Mouse (Mus musculus): ENCODE data around the gene Ikzf1. TPM values are rescaled to one million over a fixed set of nuclear protein-coding genes. Genes with fewer than 3 reads are reported as not detected.

The Ikzf1 gene
- polyA plus RNA-seq, 2 experiments from 2014 or later = 133 to 140 TPM

GRCm38 (mm10) chr11:11809404-11810175, 124.8 kb downstream of the Ikzf1 start:
- ATAC-seq = no peak

GRCm38 (mm10) chr11:11811906-11812480, 127.2 kb downstream of the Ikzf1 start:
- ATAC-seq = no peak

GRCm38 (mm10) chr11:11815737-11816136, 130.9 kb downstream of the Ikzf1 start:
- no peak for ATAC-seq

- no peak for ATAC-seq
These were observed 134.0 kb downstream of the Ikzf1 start for GRCm38 (mm10) chr11:11818797-11819196.

- no peak for ATAC-seq
These were observed 134.4 kb downstream of the Ikzf1 start for GRCm38 (mm10) chr11:11819206-11819605.

- ATAC-seq = peak; percentile 84
These were observed 135.4 kb downstream of the Ikzf1 start for GRCm38 (mm10) chr11:11820251-11820650.

- peak; percentile 37 for ATAC-seq
These were observed 135.9 kb downstream of the Ikzf1 start for GRCm38 (mm10) chr11:11820737-11821136.

- ATAC-seq = no peak
These were observed 136.7 kb downstream of the Ikzf1 start for GRCm38 (mm10) chr11:11821387-11821975.

Other genes starting within 250 kb of the Ikzf1 start
- gene Spata48, start 222.9 kb upstream of the Ikzf1 start, polyA plus RNA-seq (2017; shearing (Covaris generic)) = 1 to 10 TPM in 1 of 2 experiments, under 1 TPM in 1; 0.34 to 1.2 TPM
- gene Zpbp, start 222.6 kb upstream of the Ikzf1 start, polyA plus RNA-seq (2017; shearing (Covaris generic)) = under 1 TPM; 0.24 to 0.62 TPM
- gene 4930512M02Rik, start 57.2 kb upstream of the Ikzf1 start, polyA plus RNA-seq (2017; shearing (Covaris generic)) = not detected
- 10 to 100 TPM; 23.8 to 32.5 TPM for gene Fignl1, start 124.0 kb downstream of the Ikzf1 start, polyA plus RNA-seq (2017; shearing (Covaris generic))
- gene Ddc, start 213.1 kb downstream of the Ikzf1 start, polyA plus RNA-seq (2017; shearing (Covaris generic)) = 1 to 10 TPM; 1.9 to 2.4 TPM

Data from activated CD4-positive, CD25-positive, alpha-beta regulatory T cell, adult 4 months (primary cell).